Mouse (Mus musculus): ENCODE data around the gene Uba52. TPM values are rescaled to one million over a fixed set of nuclear protein-coding genes. Genes with fewer than 3 reads are reported as not detected.
A peak's percentile ranks its signal among the peaks of the same experiment; 100 is the strongest.

The Uba52 gene
- polyA plus RNA-seq, 1 experiment from 2014 or later = 836 TPM

DNA sequence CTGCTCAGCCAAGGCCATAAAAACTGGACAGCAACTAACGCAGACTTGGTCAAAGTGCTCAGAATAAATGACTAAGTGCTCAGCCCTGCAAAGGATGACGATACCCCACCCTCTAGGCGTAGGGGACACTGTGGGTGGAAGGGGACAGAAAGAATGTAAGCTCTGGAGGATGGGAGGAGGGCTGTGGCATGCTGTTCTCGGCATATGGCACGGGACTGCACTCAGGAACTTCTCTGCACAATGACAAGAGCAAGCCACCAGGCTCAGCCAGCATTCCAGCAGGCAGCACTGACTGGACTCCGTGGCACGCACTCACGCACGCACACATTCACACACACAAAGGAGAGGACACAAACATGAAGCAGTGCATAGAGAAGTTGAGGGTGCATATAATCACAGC lies 50.0 kb downstream of the Uba52 start:
- H3K36me3 ChIP-seq (ENCODE audit: insufficient read depth, low read length) = no peaks in the 10 kb centered on the region
- H3K27ac ChIP-seq (ENCODE audit: low read length) = peak overlapping the region; percentile 55; the same call in 1 of the 2 replicates
- H3K27me3 ChIP-seq (replicated peaks; ENCODE audit: insufficient read depth, low read length) = no peaks in the 10 kb centered on the region
- H3K4me2 ChIP-seq (replicated peaks; ENCODE audit: low read depth, low read length) = no peak overlapping the region
- H3K9ac ChIP-seq (replicated peaks; ENCODE audit: low read depth) = no peak overlapping the region
- peak; percentile 79 for ATAC-seq
- no peaks in the 10 kb centered on the region for H3K9me3 ChIP-seq (ENCODE audit: low read length)
- WGBS = 67% methylated on average over 9 of the region's 9 CpGs
- H3K4me3 ChIP-seq (ENCODE audit: low read depth, low read length) = no peak overlapping the region
- peak; percentile 44 for DNase-seq (ENCODE audit: low spot score)
- TF ChIP-seq CTCF (IDR thresholded peaks at IDR 0.05) = no peak
- TF ChIP-seq EP300 (IDR thresholded peaks at IDR 0.05) = peak; percentile 82
- no peaks in the 10 kb centered on the region for H3K4me1 ChIP-seq (ENCODE audit: insufficient read depth, low read depth, low read length)

DNA sequence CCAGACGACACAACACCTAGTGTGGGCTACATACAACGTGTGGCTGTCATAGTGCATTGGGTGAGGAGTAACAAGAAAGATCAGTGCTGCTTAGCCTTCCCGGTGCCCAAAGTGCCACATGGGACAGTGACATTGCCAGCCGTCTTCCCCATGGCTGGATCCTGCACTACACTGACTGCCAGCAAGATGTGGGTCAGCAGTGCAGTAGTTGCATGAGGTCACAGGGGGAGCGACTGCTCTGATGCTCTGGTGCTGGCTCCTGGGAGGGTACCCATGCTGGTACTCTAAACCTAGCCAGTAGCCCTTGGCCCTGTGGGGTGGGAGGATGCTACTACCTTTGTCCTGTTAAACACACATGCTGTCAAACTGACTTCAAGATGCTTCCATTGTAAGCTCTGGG lies 50.4 kb downstream of the Uba52 start:
- Histone ChIP-seq H3K4me2 (replicated peaks; ENCODE audit: low read depth, low read length) (no peak overlapping the region), H3K27ac (ENCODE audit: low read length) (no peak overlapping the region), H3K27me3 (replicated peaks; ENCODE audit: insufficient read depth, low read length) (no peaks in the 10 kb centered on the region), H3K9ac (replicated peaks; ENCODE audit: low read depth) (no peak overlapping the region), H3K4me1 (ENCODE audit: insufficient read depth, low read depth, low read length) (no peaks in the 10 kb centered on the region), H3K36me3 (ENCODE audit: insufficient read depth, low read length) (no peaks in the 10 kb centered on the region), H3K9me3 (ENCODE audit: low read length) (no peaks in the 10 kb centered on the region), H3K4me3 (ENCODE audit: low read depth, low read length) (no peak overlapping the region)
- DNase-seq (ENCODE audit: low spot score) (no peak), ATAC-seq (no peak)
- 87% methylated on average over 5 of the region's 5 CpGs for WGBS
- TF ChIP-seq CTCF (IDR thresholded peaks at IDR 0.05) = no peak
- no peak for TF ChIP-seq EP300 (IDR thresholded peaks at IDR 0.05)

DNA sequence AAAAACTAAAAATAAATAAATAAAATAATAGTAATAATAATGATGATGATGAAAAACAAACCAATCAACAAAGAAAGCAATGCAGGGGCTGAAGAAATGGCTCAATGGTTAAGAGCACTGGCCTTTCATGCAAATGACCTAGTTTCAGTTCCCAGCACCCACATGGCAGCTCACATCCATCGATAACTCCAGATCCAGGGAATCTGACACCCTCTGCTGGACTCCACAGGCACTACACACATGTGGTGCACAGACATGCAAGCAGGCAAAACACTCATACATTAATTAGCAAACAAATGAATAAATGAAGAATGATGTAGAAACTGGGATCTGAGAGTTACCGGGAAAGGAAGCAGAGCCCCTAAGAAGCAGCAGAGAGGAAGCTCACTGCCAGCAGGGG lies 51.0 kb downstream of the Uba52 start:
- 91% methylated on average over 2 of the region's 2 CpGs for WGBS
- no peak overlapping the region for H3K9ac ChIP-seq (replicated peaks; ENCODE audit: low read depth)
- no peaks in the 10 kb centered on the region for H3K36me3 ChIP-seq (ENCODE audit: insufficient read depth, low read length)
- no peak overlapping the region for H3K4me2 ChIP-seq (replicated peaks; ENCODE audit: low read depth, low read length)
- no peak overlapping the region for H3K4me3 ChIP-seq (ENCODE audit: low read depth, low read length)
- TF ChIP-seq CTCF (IDR thresholded peaks at IDR 0.05) = peak; percentile 29; the same call in 1 of the 2 replicates
- no peak for TF ChIP-seq EP300 (IDR thresholded peaks at IDR 0.05)
- ATAC-seq (no peak), DNase-seq (ENCODE audit: low spot score) (no peak)
- H3K9me3 ChIP-seq (ENCODE audit: low read length) = no peaks in the 10 kb centered on the region
- H3K4me1 ChIP-seq (ENCODE audit: insufficient read depth, low read depth, low read length) = no peaks in the 10 kb centered on the region
- H3K27me3 ChIP-seq (replicated peaks; ENCODE audit: insufficient read depth, low read length) = no peaks in the 10 kb centered on the region
- no peak overlapping the region for H3K27ac ChIP-seq (ENCODE audit: low read length)

DNA sequence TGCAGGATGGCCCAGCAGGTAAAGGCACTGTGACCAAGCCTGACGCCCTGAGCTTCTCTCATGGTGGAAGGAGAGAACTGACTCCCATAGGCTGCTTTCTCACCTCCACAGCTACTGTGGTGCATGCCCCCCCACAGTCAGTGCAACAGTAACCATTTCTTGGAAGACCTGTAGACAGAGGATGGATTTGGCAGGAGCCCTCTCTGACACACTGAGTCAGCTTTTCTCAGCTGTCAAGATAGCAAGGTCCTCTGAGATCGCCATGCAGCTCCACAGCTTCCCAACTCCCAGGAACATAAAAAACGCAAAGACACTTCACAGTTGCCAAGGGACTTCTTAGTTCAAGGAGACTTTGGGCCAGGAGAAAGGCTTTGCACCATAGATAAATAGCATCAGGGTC lies 52.1 kb downstream of the Uba52 start:
- no peaks in the 10 kb centered on the region for H3K9me3 ChIP-seq (ENCODE audit: low read length)
- H3K4me1 ChIP-seq (ENCODE audit: insufficient read depth, low read depth, low read length) = no peaks in the 10 kb centered on the region
- no peak overlapping the region for H3K27ac ChIP-seq (ENCODE audit: low read length)
- DNase-seq (ENCODE audit: low spot score) = no peak
- 85% methylated on average over 3 of the region's 3 CpGs for WGBS
- H3K9ac ChIP-seq (replicated peaks; ENCODE audit: low read depth) = no peak overlapping the region
- TF ChIP-seq CTCF (IDR thresholded peaks at IDR 0.05) (no peak), EP300 (IDR thresholded peaks at IDR 0.05) (no peak)
- H3K4me3 ChIP-seq (ENCODE audit: low read depth, low read length) = no peak overlapping the region
- no peaks in the 10 kb centered on the region for H3K36me3 ChIP-seq (ENCODE audit: insufficient read depth, low read length)
- H3K27me3 ChIP-seq (replicated peaks; ENCODE audit: insufficient read depth, low read length) = no peaks in the 10 kb centered on the region
- no peak for ATAC-seq
- no peak overlapping the region for H3K4me2 ChIP-seq (replicated peaks; ENCODE audit: low read depth, low read length)

Other genes starting within 250 kb of the Uba52 start
- gene Homer3, start 228.0 kb downstream of the Uba52 start, polyA plus RNA-seq (2015; fragmentation: Nextera tagmentation; extraction: Ambion mirVana) = 54.1 and 61.1 TPM in 2 replicates
- 29.9 and 32.5 TPM in 2 replicates for gene Ddx49, start 208.3 kb downstream of the Uba52 start, polyA plus RNA-seq (2015; fragmentation: Nextera tagmentation; extraction: Ambion mirVana)
- 266 and 297 TPM in 2 replicates for gene Cope, start 208.3 kb downstream of the Uba52 start, polyA plus RNA-seq (2015; fragmentation: Nextera tagmentation; extraction: Ambion mirVana)
- gene Cers1, start 195.0 kb downstream of the Uba52 start, polyA plus RNA-seq (2015; fragmentation: Nextera tagmentation; extraction: Ambion mirVana) = 0.63 and 1.6 TPM in 2 replicates
- gene Gdf1, start 181.0 kb downstream of the Uba52 start, polyA plus RNA-seq (2015; fragmentation: Nextera tagmentation; extraction: Ambion mirVana) = 0.33 and 0.81 TPM in 2 replicates
- 10.4 and 11.1 TPM in 2 replicates for gene Upf1, start 157.5 kb downstream of the Uba52 start, polyA plus RNA-seq (2015; fragmentation: Nextera tagmentation; extraction: Ambion mirVana)
- gene Comp, start 137.2 kb downstream of the Uba52 start, polyA plus RNA-seq (2015; fragmentation: Nextera tagmentation; extraction: Ambion mirVana) = 0.13 and 0.29 TPM in 2 replicates
- gene Crtc1, start 71.2 kb downstream of the Uba52 start, polyA plus RNA-seq (2015; fragmentation: Nextera tagmentation; extraction: Ambion mirVana) = 5.1 and 7.0 TPM in 2 replicates
- gene Klhl26, start 33.8 kb downstream of the Uba52 start, polyA plus RNA-seq (2015; fragmentation: Nextera tagmentation; extraction: Ambion mirVana) = 19.0 and 21.6 TPM in 2 replicates
- gene Tmem59l, start 23.4 kb downstream of the Uba52 start, polyA plus RNA-seq (2015; fragmentation: Nextera tagmentation; extraction: Ambion mirVana) = 4.1 and 5.2 TPM in 2 replicates
- 98.7 and 112 TPM in 2 replicates for gene Crlf1, start 17.6 kb downstream of the Uba52 start, polyA plus RNA-seq (2015; fragmentation: Nextera tagmentation; extraction: Ambion mirVana)
- 103 and 117 TPM in 2 replicates for gene Rex1bd, start 4.0 kb downstream of the Uba52 start, polyA plus RNA-seq (2015; fragmentation: Nextera tagmentation; extraction: Ambion mirVana)
- 222 and 228 TPM in 2 replicates for gene Fkbp8, start 16.9 kb upstream of the Uba52 start, polyA plus RNA-seq (2015; fragmentation: Nextera tagmentation; extraction: Ambion mirVana)
- 56.1 and 62.4 TPM in 2 replicates for gene Kxd1, start 17.2 kb upstream of the Uba52 start, polyA plus RNA-seq (2015; fragmentation: Nextera tagmentation; extraction: Ambion mirVana)
- gene Ell, start 28.7 kb upstream of the Uba52 start, polyA plus RNA-seq (2015; fragmentation: Nextera tagmentation; extraction: Ambion mirVana) = 11.8 and 13.0 TPM in 2 replicates
- 49.1 and 57.8 TPM in 2 replicates for gene Isyna1, start 83.6 kb upstream of the Uba52 start, polyA plus RNA-seq (2015; fragmentation: Nextera tagmentation; extraction: Ambion mirVana)
- 117 and 125 TPM in 2 replicates for gene Ssbp4, start 98.1 kb upstream of the Uba52 start, polyA plus RNA-seq (2015; fragmentation: Nextera tagmentation; extraction: Ambion mirVana)
- 4.2 TPM in 2 replicates for gene Lrrc25, start 105.4 kb upstream of the Uba52 start, polyA plus RNA-seq (2015; fragmentation: Nextera tagmentation; extraction: Ambion mirVana)
- 1.3 and 2.3 TPM in 2 replicates for gene Gdf15, start 121.7 kb upstream of the Uba52 start, polyA plus RNA-seq (2015; fragmentation: Nextera tagmentation; extraction: Ambion mirVana)
- 32.9 and 34.4 TPM in 2 replicates for gene Pgpep1, start 149.6 kb upstream of the Uba52 start, polyA plus RNA-seq (2015; fragmentation: Nextera tagmentation; extraction: Ambion mirVana)
- 95.9 and 104 TPM in 2 replicates for gene Lsm4, start 162.4 kb upstream of the Uba52 start, polyA plus RNA-seq (2015; fragmentation: Nextera tagmentation; extraction: Ambion mirVana)
- 107 and 109 TPM in 2 replicates for gene Jund, start 188.1 kb upstream of the Uba52 start, polyA plus RNA-seq (2015; fragmentation: Nextera tagmentation; extraction: Ambion mirVana)
- 0.04 and 0.07 TPM in 2 replicates for gene Iqcn, start 192.7 kb upstream of the Uba52 start, polyA plus RNA-seq (2015; fragmentation: Nextera tagmentation; extraction: Ambion mirVana)
- 0.50 and 0.54 TPM in 2 replicates for gene Gm3336, start 207.7 kb upstream of the Uba52 start, polyA plus RNA-seq (2015; fragmentation: Nextera tagmentation; extraction: Ambion mirVana)
- gene Pde4c, start 212.9 kb upstream of the Uba52 start, polyA plus RNA-seq (2015; fragmentation: Nextera tagmentation; extraction: Ambion mirVana) = 0.93 and 2.0 TPM in 2 replicates
- 17.6 and 28.6 TPM in 2 replicates for gene Rab3a, start 243.9 kb upstream of the Uba52 start, polyA plus RNA-seq (2015; fragmentation: Nextera tagmentation; extraction: Ambion mirVana)